Comparison of ENCODE assay signal across 28 mouse cellular contexts in the genomic region with DNA sequence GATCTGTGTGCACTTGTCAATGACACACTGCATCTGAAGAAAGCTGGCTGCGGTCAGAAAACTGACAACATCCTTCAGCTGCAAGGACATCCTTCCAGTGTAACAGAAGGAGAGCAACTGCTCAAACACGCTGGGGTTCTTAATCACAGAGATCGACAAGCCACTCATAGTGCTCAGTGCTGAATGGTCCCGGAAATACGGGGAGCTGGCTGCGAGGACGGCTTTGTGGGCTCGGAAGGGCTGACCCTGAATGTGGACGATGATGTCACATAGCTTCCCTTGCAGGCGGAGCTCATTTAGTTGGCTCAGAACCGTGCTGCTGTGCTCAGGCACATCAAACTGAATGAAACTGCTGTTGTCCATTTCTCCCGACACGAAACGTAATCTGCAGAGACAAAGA. TPM values are rescaled to one million over a fixed set of nuclear protein-coding genes. Genes with fewer than 3 reads are reported as not detected.
A peak's percentile ranks its signal among the peaks of the same experiment; 100 is the strongest.
DNase-seq lines count a peak whose midpoint lies in the region; ATAC-seq and TF ChIP-seq lines count a peak whose summit lies in the region.
"Had no signal": no experiment of that assay in that cellular context is flagged by ENCODE, and none has a peak within 500 bp of the region (broad histone marks: within the 10 kb centered on the region; RNA-seq: fewer than 3 reads in every experiment).

No protein-coding gene starts in this region.

- H3K4me3 ChIP-seq in intestine, embryonic 14.5 days (ENCODE audit: low read depth, low read length): no peak overlapping the region
- no peak overlapping the region for H3K4me3 ChIP-seq in intestine, postnatal 0 days (ENCODE audit: low read depth, low read length)
- no peak overlapping the region for H3K4me3 ChIP-seq in midbrain, embryonic 16.5 days (ENCODE audit: low read depth, low read length)
- H3K4me3 ChIP-seq: embryonic facial prominence, embryonic 10.5 days; embryonic facial prominence, embryonic 15.5 days; hindbrain, embryonic 12.5 days; limb, embryonic 12.5 days; liver, embryonic 15.5 days; midbrain, embryonic 15.5 days; stomach, embryonic 15.5 days had no signal

- TF ChIP-seq CTCF in intestine, postnatal 0 days (IDR thresholded peaks at IDR 0.05; ENCODE audit: low read depth): no peak

- ATAC-seq in frontal cortex, adult (ENCODE audit: low TSS enrichment): peak; percentile 31
- 0 out of 2 replicates have a peak, but pooled peaks have one; percentile 32 for ATAC-seq in intestine, embryonic 14.5 days (replicated peaks; ENCODE audit: low FRiP score, low TSS enrichment, low read depth)
- ATAC-seq in intestine, postnatal 0 days: no peak
- ATAC-seq in midbrain, embryonic 16.5 days: no peak
- ATAC-seq: forebrain, embryonic 14.5 days; midbrain, embryonic 15.5 days had no signal

- H3K27ac ChIP-seq in intestine, embryonic 14.5 days (ENCODE audit: low read depth): no peak overlapping the region
- no peak overlapping the region for H3K27ac ChIP-seq in intestine, postnatal 0 days (ENCODE audit: low read depth, low read length)
- H3K27ac ChIP-seq in midbrain, embryonic 16.5 days (ENCODE audit: low read length): no peak overlapping the region
- H3K27ac ChIP-seq: embryonic facial prominence, embryonic 10.5 days; embryonic facial prominence, embryonic 15.5 days; hindbrain, embryonic 12.5 days; limb, embryonic 12.5 days; liver, embryonic 15.5 days; midbrain, embryonic 15.5 days; stomach, embryonic 15.5 days had no signal

- H3K9ac ChIP-seq in intestine, embryonic 14.5 days (ENCODE audit: low read length): no peak overlapping the region
- H3K9ac ChIP-seq in intestine, postnatal 0 days (ENCODE audit: low read depth, low read length): no peak overlapping the region
- no peak overlapping the region for H3K9ac ChIP-seq in midbrain, embryonic 16.5 days (ENCODE audit: low read depth, low read length)
- H3K9ac ChIP-seq: embryonic facial prominence, embryonic 15.5 days; hindbrain, embryonic 12.5 days; limb, embryonic 12.5 days; liver, embryonic 15.5 days; lung, embryonic 14.5 days; midbrain, embryonic 15.5 days; stomach, embryonic 15.5 days had no signal

- WGBS in intestine, embryonic 14.5 days: 81% methylated on average over 14 of the region's 14 CpGs
- 83% methylated on average over 14 of the region's 14 CpGs for WGBS in intestine, postnatal 0 days
- WGBS in midbrain, embryonic 16.5 days: 79% methylated on average over 14 of the region's 14 CpGs

- peak; percentile 56 to 74 for DNase-seq in adrenal gland, adult (ENCODE audit: inconsistent age in 2 of 2, low spot score in 1 of 2)
- no peak for DNase-seq in adrenal gland, adult 18-20 months (ENCODE audit: low spot score in 2 of 2)
- no peak for DNase-seq in frontal cortex, postnatal 36 days (ENCODE audit: low spot score in 2 of 2)
- no peak for DNase-seq in intestine, embryonic 14.5 days (ENCODE audit: low spot score)
- DNase-seq: cerebellum, adult 2 months; cerebellum, postnatal 14 days; gastrocnemius, postnatal 25 days; heart, adult 18-20 months; kidney, adult 11 months; kidney, postnatal 14 days; layer of hippocampus, adult 9-11 months; lung, embryonic 14.5 days; lung, postnatal 14 days; right cerebral cortex, postnatal 25 days; thymus, postnatal 14 days had no signal

- H3K4me1 ChIP-seq in intestine, embryonic 14.5 days (replicated peaks; ENCODE audit: control insufficient read depth, insufficient read depth, low read length): no peaks in the 10 kb centered on the region
- H3K4me1 ChIP-seq in intestine, postnatal 0 days (replicated peaks; ENCODE audit: control insufficient read depth, insufficient read depth, low read length): 0 out of 2 replicates have a peak, but pooled peaks cover 2% of the 10 kb centered on the region
- H3K4me1 ChIP-seq in midbrain, embryonic 16.5 days (ENCODE audit: control insufficient read depth, insufficient read depth, low read length): no peaks in the 10 kb centered on the region
- H3K4me1 ChIP-seq: embryonic facial prominence, embryonic 10.5 days; hindbrain, embryonic 12.5 days; limb, embryonic 12.5 days; liver, embryonic 15.5 days; midbrain, embryonic 15.5 days had no signal

- H3K9me3 ChIP-seq in intestine, embryonic 14.5 days (ENCODE audit: control insufficient read depth, low read length): no peaks in the 10 kb centered on the region
- H3K9me3 ChIP-seq in intestine, postnatal 0 days (ENCODE audit: control insufficient read depth): no peaks in the 10 kb centered on the region
- H3K9me3 ChIP-seq in midbrain, embryonic 16.5 days (replicated peaks; ENCODE audit: control insufficient read depth, low read length, poor library complexity, severe bottlenecking): no peaks in the 10 kb centered on the region
- H3K9me3 ChIP-seq: embryonic facial prominence, embryonic 10.5 days; embryonic facial prominence, embryonic 15.5 days; hindbrain, embryonic 12.5 days; limb, embryonic 12.5 days; liver, embryonic 15.5 days; midbrain, embryonic 15.5 days; stomach, embryonic 15.5 days had no signal

- no peak overlapping the region for H3K4me2 ChIP-seq in intestine, embryonic 14.5 days (ENCODE audit: low read length)
- H3K4me2 ChIP-seq in intestine, postnatal 0 days (replicated peaks; ENCODE audit: low read depth): no peak overlapping the region
- no peak overlapping the region for H3K4me2 ChIP-seq in midbrain, embryonic 16.5 days (ENCODE audit: low read length)
- H3K4me2 ChIP-seq: embryonic facial prominence, embryonic 15.5 days; heart, embryonic 11.5 days; hindbrain, embryonic 12.5 days; limb, embryonic 12.5 days; liver, embryonic 15.5 days; lung, embryonic 14.5 days; midbrain, embryonic 15.5 days; stomach, embryonic 15.5 days had no signal

- no peaks in the 10 kb centered on the region for H3K27me3 ChIP-seq in intestine, embryonic 14.5 days (replicated peaks; ENCODE audit: control insufficient read depth, insufficient read depth, low read length)
- H3K27me3 ChIP-seq in intestine, postnatal 0 days (replicated peaks; ENCODE audit: control insufficient read depth, insufficient read depth, low read length): no peaks in the 10 kb centered on the region
- no peaks in the 10 kb centered on the region for H3K27me3 ChIP-seq in midbrain, embryonic 16.5 days (ENCODE audit: control insufficient read depth, insufficient read depth, low read depth, low read length)
- H3K27me3 ChIP-seq: CH12.LX; embryonic facial prominence, embryonic 15.5 days; hindbrain, embryonic 12.5 days; limb, embryonic 12.5 days; liver, embryonic 15.5 days; midbrain, embryonic 15.5 days; stomach, embryonic 15.5 days had no signal

- peaks cover 63% of the 10 kb centered on the region for H3K36me3 ChIP-seq in intestine, embryonic 14.5 days (ENCODE audit: control insufficient read depth, insufficient read depth, low read length)
- peaks cover 31% of the 10 kb centered on the region for H3K36me3 ChIP-seq in intestine, postnatal 0 days (ENCODE audit: control insufficient read depth, insufficient read depth)
- H3K36me3 ChIP-seq in midbrain, embryonic 16.5 days (ENCODE audit: control insufficient read depth, insufficient read depth, low read length): peaks cover 10% of the 10 kb centered on the region

RNA-seq across cellular contexts. Expression of a gene that starts 19.0 kb away (rescaled TPM):
- total RNA-seq in adrenal gland, adult 18-20 months (2021): 1 to 10 TPM; 5.6 to 8.2 TPM
- 6.0 and 7.1 TPM in 2 replicates for polyA plus RNA-seq in intestine, embryonic 14.5 days (2014; fragmentation: Nextera tagmentation; extraction: Ambion mirVana)
- 1.5 and 2.1 TPM in 2 replicates for polyA plus RNA-seq in intestine, postnatal 0 days (2015; fragmentation: Nextera tagmentation; extraction: Ambion mirVana)
- polyA plus RNA-seq in midbrain, embryonic 16.5 days (2015; fragmentation: Nextera tagmentation; extraction: Ambion mirVana): 7.6 TPM in 2 replicates

RNA-seq across cellular contexts. Expression of a gene that starts 40.8 kb away (rescaled TPM):
- 1 to 10 TPM; 5.1 to 5.7 TPM for total RNA-seq in adrenal gland, adult 18-20 months (2021)
- polyA plus RNA-seq in intestine, embryonic 14.5 days (2014; fragmentation: Nextera tagmentation; extraction: Ambion mirVana): 7.3 and 8.1 TPM in 2 replicates
- 4.0 and 4.9 TPM in 2 replicates for polyA plus RNA-seq in intestine, postnatal 0 days (2015; fragmentation: Nextera tagmentation; extraction: Ambion mirVana)
- 48.4 and 54.3 TPM in 2 replicates for polyA plus RNA-seq in midbrain, embryonic 16.5 days (2015; fragmentation: Nextera tagmentation; extraction: Ambion mirVana)

RNA-seq across cellular contexts. Expression of a gene that starts 56.2 kb away (rescaled TPM):
- total RNA-seq in adrenal gland, adult 18-20 months (2021): 10 to 100 TPM; 24.3 to 25.1 TPM
- polyA plus RNA-seq in intestine, embryonic 14.5 days (2014; fragmentation: Nextera tagmentation; extraction: Ambion mirVana): 18.9 and 19.0 TPM in 2 replicates
- polyA plus RNA-seq in intestine, postnatal 0 days (2015; fragmentation: Nextera tagmentation; extraction: Ambion mirVana): 9.3 and 9.7 TPM in 2 replicates
- polyA plus RNA-seq in midbrain, embryonic 16.5 days (2015; fragmentation: Nextera tagmentation; extraction: Ambion mirVana): 26.0 and 27.7 TPM in 2 replicates

Comparison
In these comparisons a context has a peak if more than half of its experiments do, and no peak if none do; other contexts are left out.
1. DNase-seq: peak in adrenal gland, adult (2 of 2); none in adrenal gland, adult 18-20 months (0 of 2), frontal cortex, postnatal 36 days (0 of 2) and intestine, embryonic 14.5 days (single experiment).
2. ATAC-seq: peak in frontal cortex, adult (single experiment) and intestine, embryonic 14.5 days (single experiment); none in intestine, postnatal 0 days (single experiment) and midbrain, embryonic 16.5 days (single experiment).